Comparison of ENCODE assay signal across 16 mouse cellular contexts in genomic region chr10:99552373-99552772, GRCm38 (mm10).
DNase-seq lines count a peak whose midpoint lies in the region; ATAC-seq and TF ChIP-seq lines count a peak whose summit lies in the region.
"Had no signal": no experiment of that assay in that cellular context is flagged by ENCODE, and none has a peak within 500 bp of the region (broad histone marks: within the 10 kb centered on the region; RNA-seq: fewer than 3 reads in every experiment).

No protein-coding gene starts in this region.

- no peak overlapping the region for H3K27ac ChIP-seq in kidney, embryonic 15.5 days
- H3K27ac ChIP-seq in kidney, embryonic 16.5 days (ENCODE audit: low read length), result no peak overlapping the region
- no peak overlapping the region for H3K27ac ChIP-seq in liver, adult 2 months (replicated peaks; ENCODE audit: insufficient read depth, low read depth, low read length)
- no peak overlapping the region for H3K27ac ChIP-seq in liver, embryonic 12.5 days
- H3K27ac ChIP-seq in forebrain, postnatal 0 days (ENCODE audit: low read depth, low read length), result peak overlapping the region; percentile 58; the same call in 1 of the 2 replicates
- H3K27ac ChIP-seq: embryonic facial prominence, embryonic 12.5 days; hindbrain, embryonic 12.5 days had no signal

- H3K4me3 ChIP-seq in kidney, embryonic 15.5 days (replicated peaks), result no peak overlapping the region
- no peak overlapping the region for H3K4me3 ChIP-seq in kidney, embryonic 16.5 days (ENCODE audit: low read length)
- no peak overlapping the region for H3K4me3 ChIP-seq in liver, adult 2 months (ENCODE audit: insufficient read depth, low read depth, low read length)
- H3K4me3 ChIP-seq in liver, embryonic 12.5 days, result no peak overlapping the region
- no peak overlapping the region for H3K4me3 ChIP-seq in forebrain, postnatal 0 days (ENCODE audit: low read depth, low read length)
- H3K4me3 ChIP-seq: embryonic facial prominence, embryonic 12.5 days; heart, embryonic 12.5 days; hindbrain, embryonic 12.5 days had no signal

- 51% methylated on average over 4 of the region's 4 CpGs for WGBS in kidney, embryonic 15.5 days
- 45% methylated on average over 4 of the region's 4 CpGs for WGBS in kidney, embryonic 16.5 days
- 72% methylated on average over 4 of the region's 4 CpGs for WGBS in liver, adult 2 months
- 75% methylated on average over 4 of the region's 4 CpGs for WGBS in liver, embryonic 12.5 days (ENCODE audit: insufficient replicate concordance)
- 53% methylated on average over 4 of the region's 4 CpGs for WGBS in forebrain, postnatal 0 days

- no peaks in the 10 kb centered on the region for H3K9me3 ChIP-seq in kidney, embryonic 15.5 days (replicated peaks)
- no peaks in the 10 kb centered on the region for H3K9me3 ChIP-seq in kidney, embryonic 16.5 days (ENCODE audit: low read length)
- H3K9me3 ChIP-seq in liver, embryonic 12.5 days (replicated peaks), result no peaks in the 10 kb centered on the region
- no peaks in the 10 kb centered on the region for H3K9me3 ChIP-seq in forebrain, postnatal 0 days (ENCODE audit: low read length)
- H3K9me3 ChIP-seq: embryonic facial prominence, embryonic 12.5 days; heart, embryonic 12.5 days; hindbrain, embryonic 12.5 days had no signal

- DNase-seq in frontal cortex, postnatal 36 days (ENCODE audit: low spot score in 2 of 2), result no peak
- DNase-seq in liver, adult 2 months (ENCODE audit: extremely low read depth, low read depth, low spot score), result peak; percentile 32
- DNase-seq in forebrain, postnatal 0 days, result no peak
- no peak for DNase-seq in adrenal gland, adult 18-20 months (ENCODE audit: low spot score in 2 of 2)
- DNase-seq: adrenal gland, postnatal 10 days; cerebellum, adult 11 months; cerebellum, adult 8-10 months; embryo, embryonic 11 days; gastrocnemius, postnatal 14 days had no signal

- TF ChIP-seq POLR2A in liver, adult 2 months (IDR thresholded peaks at IDR 0.05; ENCODE audit: extremely low read depth, insufficient read depth, low read length), result no peak

- TF ChIP-seq CTCF in liver, adult 2 months (IDR thresholded peaks at IDR 0.05; ENCODE audit: low read depth, low read length), result no peak
- TF ChIP-seq CTCF in forebrain, postnatal 0 days (IDR thresholded peaks at IDR 0.05; ENCODE audit: low read depth), result no peak

- H3K4me1 ChIP-seq in kidney, embryonic 15.5 days, result peaks cover 28% of the 10 kb centered on the region
- peaks cover 12% of the 10 kb centered on the region for H3K4me1 ChIP-seq in kidney, embryonic 16.5 days (ENCODE audit: insufficient read depth, low read length)
- H3K4me1 ChIP-seq in liver, adult 2 months (ENCODE audit: control insufficient read depth, insufficient read depth, low read length), result peaks cover 15% of the 10 kb centered on the region
- H3K4me1 ChIP-seq in liver, embryonic 12.5 days, result no peaks in the 10 kb centered on the region
- no peaks in the 10 kb centered on the region for H3K4me1 ChIP-seq in forebrain, postnatal 0 days (ENCODE audit: insufficient read depth)
- H3K4me1 ChIP-seq: heart, embryonic 12.5 days; hindbrain, embryonic 12.5 days had no signal

- ATAC-seq in frontal cortex, adult (ENCODE audit: low TSS enrichment), result peak; percentile 22; the same call in 1 of the 2 replicates
- ATAC-seq in kidney, embryonic 15.5 days (replicated peaks; ENCODE audit: low FRiP score), result peak; percentile 75
- no peak for ATAC-seq in kidney, embryonic 16.5 days (ENCODE audit: low FRiP score, low TSS enrichment)
- no peak for ATAC-seq in liver, embryonic 12.5 days
- ATAC-seq in forebrain, postnatal 0 days, result no peak

- H3K27me3 ChIP-seq in kidney, embryonic 15.5 days, result no peaks in the 10 kb centered on the region
- H3K27me3 ChIP-seq in kidney, embryonic 16.5 days (ENCODE audit: insufficient read depth, low read length), result no peaks in the 10 kb centered on the region
- H3K27me3 ChIP-seq in liver, adult 2 months (ENCODE audit: control insufficient read depth, insufficient read depth, low read length), result no peaks in the 10 kb centered on the region
- no peaks in the 10 kb centered on the region for H3K27me3 ChIP-seq in liver, embryonic 12.5 days (replicated peaks)
- no peaks in the 10 kb centered on the region for H3K27me3 ChIP-seq in forebrain, postnatal 0 days (ENCODE audit: insufficient read depth, low read length)
- H3K27me3 ChIP-seq: embryonic facial prominence, embryonic 12.5 days; heart, embryonic 12.5 days; hindbrain, embryonic 12.5 days had no signal

- no peaks in the 10 kb centered on the region for H3K79me2 ChIP-seq in liver, adult 2 months (ENCODE audit: control insufficient read depth, insufficient read depth, low read length)

- H3K4me2 ChIP-seq in kidney, embryonic 15.5 days, result no peak overlapping the region
- H3K4me2 ChIP-seq in kidney, embryonic 16.5 days (replicated peaks; ENCODE audit: low read depth, low read length), result no peak overlapping the region
- H3K4me2 ChIP-seq in liver, embryonic 12.5 days, result no peak overlapping the region
- no peak overlapping the region for H3K4me2 ChIP-seq in forebrain, postnatal 0 days (ENCODE audit: low read depth)
- H3K4me2 ChIP-seq: embryonic facial prominence, embryonic 12.5 days; heart, embryonic 12.5 days; hindbrain, embryonic 12.5 days had no signal

- H3K9ac ChIP-seq in kidney, embryonic 15.5 days, result no peak overlapping the region
- H3K9ac ChIP-seq in kidney, embryonic 16.5 days (replicated peaks; ENCODE audit: low read length), result no peak overlapping the region
- no peak overlapping the region for H3K9ac ChIP-seq in liver, adult 2 months (ENCODE audit: low read depth, low read length)
- no peak overlapping the region for H3K9ac ChIP-seq in liver, embryonic 12.5 days
- H3K9ac ChIP-seq in forebrain, postnatal 0 days, result no peak overlapping the region
- H3K9ac ChIP-seq: embryonic facial prominence, embryonic 12.5 days; heart, embryonic 12.5 days; hindbrain, embryonic 12.5 days had no signal

- no peaks in the 10 kb centered on the region for H3K36me3 ChIP-seq in kidney, embryonic 15.5 days
- H3K36me3 ChIP-seq in kidney, embryonic 16.5 days (ENCODE audit: insufficient read depth, low read length), result no peaks in the 10 kb centered on the region
- H3K36me3 ChIP-seq in liver, adult 2 months (ENCODE audit: control insufficient read depth, insufficient read depth, low read length), result no peaks in the 10 kb centered on the region
- H3K36me3 ChIP-seq in liver, embryonic 12.5 days, result no peaks in the 10 kb centered on the region
- H3K36me3 ChIP-seq in forebrain, postnatal 0 days (ENCODE audit: insufficient read depth), result no peaks in the 10 kb centered on the region
- H3K36me3 ChIP-seq: embryonic facial prominence, embryonic 12.5 days; heart, embryonic 12.5 days; hindbrain, embryonic 12.5 days had no signal

Comparison
In these comparisons a context has a peak if more than half of its experiments do, and no peak if none do; other contexts are left out.
1. ATAC-seq: peak in frontal cortex, adult (single experiment) and kidney, embryonic 15.5 days (single experiment); none in kidney, embryonic 16.5 days (single experiment), liver, embryonic 12.5 days (single experiment) and forebrain, postnatal 0 days (single experiment).